Mouse (Mus musculus) bone marrow, adult 2 months (tissue): ENCODE measurements around the gene Zdhhc6.

ENCODE experiments used
- CTCF ChIP-seq: fragments of 200-500 bp; IDR thresholded peaks from 2 replicates; pipeline ENCODE4 v1.5.1; 2011; ENCODE audit warnings: low read length, control low read depth; ENCODE audit not compliant: control insufficient read depth, insufficient read depth
- POLR2A ChIP-seq: fragments of 200-500 bp; IDR thresholded peaks from 2 replicates; pipeline ENCODE4 v1.6.1; 2011; ENCODE audit warnings: low read depth, mild to moderate bottlenecking, control low read depth, low read length, borderline replicate concordance; ENCODE audit not compliant: control insufficient read depth

GRCm38 (mm10) chr19:55231081-55231480 is 84.8 kb downstream of the Zdhhc6 start:
- TF ChIP-seq POLR2A (no peak), CTCF (no peak)
